Mouse (Mus musculus) MEL (cell line): ENCODE results near the gene Gm16181. TPM values are rescaled to one million over a fixed set of nuclear protein-coding genes. Genes with fewer than 3 reads are reported as not detected.

Experiments used
- DNase-seq: peaks from one replicate; pipeline ENCODE4 v3.0.0; 2011; ENCODE audit warnings: low read depth, low spot score
- H3K27ac ChIP-seq: 2 replicates; pipeline ENCODE4 v1.5.1; 2012; ENCODE audit warnings: low read depth, mild to moderate bottlenecking, control low read depth, low read length, moderate library complexity; ENCODE audit not compliant: control insufficient read depth
- H3K27me3 ChIP-seq, 2 experiments: fragments of 150-350 bp in 1 of 2; sonication (generic) in 1 of 2; 2 replicates each; pipeline ENCODE4 v1.6.1; 2012; ENCODE audit warnings: low read length in 2 of 2, mild to moderate bottlenecking in 2 of 2, improper control_type of control experiment in 1 of 2, moderate library complexity in 1 of 2; ENCODE audit not compliant: insufficient read depth in 2 of 2, control insufficient read depth in 1 of 2
- H3K36me3 ChIP-seq, 2 experiments: 2 replicates each; pipeline ENCODE4 v1.6.1; 2012 to 2014; ENCODE audit warnings: low read length in 2 of 2, improper control_type of control experiment in 1 of 2, inconsistent platforms in 1 of 2, mild to moderate bottlenecking in 1 of 2; ENCODE audit not compliant: insufficient read depth in 2 of 2, control insufficient read depth in 1 of 2
- H3K4me1 ChIP-seq, 2 experiments: fragments of 150-350 bp in 1 of 2; sonication (generic) in 1 of 2; 2 replicates each; pipeline ENCODE4 v1.6.1; 2012; ENCODE audit warnings: low read length in 2 of 2, improper control_type of control experiment in 1 of 2, mild to moderate bottlenecking in 1 of 2; ENCODE audit not compliant: insufficient read depth in 2 of 2, control insufficient read depth in 1 of 2
- H3K4me3 ChIP-seq, 2 experiments: fragments of 150-350 bp in 1 of 2; sonication (generic) in 1 of 2; 2 replicates each; pipeline ENCODE4 v1.5.1; 2012; ENCODE audit warnings: low read depth in 2 of 2, low read length in 2 of 2, mild to moderate bottlenecking in 2 of 2, moderate library complexity in 2 of 2, control low read depth in 1 of 2, improper control_type of control experiment in 1 of 2; ENCODE audit not compliant: control insufficient read depth in 1 of 2, insufficient read depth in 1 of 2
- H3K79me2 ChIP-seq: 2 replicates; pipeline ENCODE4 v1.6.1; 2012; ENCODE audit warnings: mild to moderate bottlenecking, low read length, moderate library complexity; ENCODE audit not compliant: control insufficient read depth, poor library complexity, insufficient read depth
- H3K9ac ChIP-seq: 2 replicates; pipeline ENCODE4 v1.6.1; 2012; ENCODE audit warnings: low read depth, mild to moderate bottlenecking, control low read depth, low read length, moderate library complexity; ENCODE audit not compliant: control insufficient read depth, poor library complexity, severe bottlenecking
- H3K9me3 ChIP-seq: fragments of 150-350 bp; sonication (generic); replicated peaks from 2 replicates; pipeline ENCODE4 v1.6.1; 2012; ENCODE audit warnings: mild to moderate bottlenecking, low read length, improper control_type of control experiment, moderate library complexity; ENCODE audit not compliant: insufficient read depth
- BHLHE40 ChIP-seq: IDR thresholded peaks from 2 replicates; pipeline ENCODE4 v1.6.1; 2012; ENCODE audit warnings: low read depth, mild to moderate bottlenecking, inconsistent platforms, low read length, improper control_type of control experiment, borderline replicate concordance
- CTCF ChIP-seq, 3 experiments: IDR thresholded peaks in 2 of 3; conservative IDR thresholded peaks in 1 of 3; 2 replicates each; pipeline ENCODE4 v1.5.1; 2011 to 2012; ENCODE audit warnings: low read length in 3 of 3, low read depth in 2 of 3, mild to moderate bottlenecking in 2 of 3, improper control_type of control experiment in 1 of 3, inconsistent platforms in 1 of 3, mixed read lengths in 1 of 3, moderate library complexity in 1 of 3; ENCODE audit not compliant: control insufficient read depth in 1 of 3, insufficient read depth in 1 of 3, poor library complexity in 1 of 3, severe bottlenecking in 1 of 3
- GATA1 ChIP-seq: IDR thresholded peaks from 2 replicates; pipeline ENCODE4 v1.6.1; 2011; ENCODE audit warnings: low read depth, low read length, improper control_type of control experiment
- NRF1 ChIP-seq: IDR thresholded peaks from 2 replicates; pipeline ENCODE4 v1.6.1; 2014; ENCODE audit warnings: low read depth, mild to moderate bottlenecking, inconsistent platforms, low read length, improper control_type of control experiment, moderate library complexity; ENCODE audit not compliant: poor library complexity, insufficient read depth, severe bottlenecking
- POLR2A ChIP-seq, 2 experiments: IDR thresholded peaks; 2 replicates each; pipeline ENCODE4 v1.6.1; 2011 to 2012; ENCODE audit warnings: low read length in 2 of 2, mild to moderate bottlenecking in 2 of 2, control low read depth in 1 of 2, improper control_type of control experiment in 1 of 2, low read depth in 1 of 2, moderate library complexity in 1 of 2; ENCODE audit not compliant: control insufficient read depth in 1 of 2, insufficient read depth in 1 of 2, poor library complexity in 1 of 2
- RAD21 ChIP-seq: IDR thresholded peaks from 2 replicates; pipeline ENCODE4 v1.6.1; 2011; ENCODE audit warnings: mild to moderate bottlenecking, low read depth, low read length, improper control_type of control experiment
- SMC3 ChIP-seq: IDR thresholded peaks from 2 replicates; pipeline ENCODE4 v1.6.1; 2011; ENCODE audit warnings: low read depth, low read length, improper control_type of control experiment
- ZC3H11A ChIP-seq: IDR thresholded peaks from 2 replicates; pipeline ENCODE4 v1.6.1; 2012; ENCODE audit warnings: low read depth, mild to moderate bottlenecking, inconsistent platforms, low read length, improper control_type of control experiment
- ZKSCAN1 ChIP-seq: IDR thresholded peaks from 2 replicates; pipeline ENCODE4 v1.6.1; 2012; ENCODE audit warnings: low read depth, mild to moderate bottlenecking, inconsistent platforms, low read length, improper control_type of control experiment, moderate library complexity
- polyA plus RNA-seq, 2 experiments: library from polyadenylated mRNA; stranded (reverse) in 1 of 2; unstranded in 1 of 2; fragments of >175 nt in 1 of 2; fragments of >200 nt in 1 of 2; gene quantifications; 2 replicates each; pipeline versions ENCODE4 v1.2.1 to v1.2.4; 2012; ENCODE audit warnings: low replicate concordance in 2 of 2, low read depth in 1 of 2; ENCODE audit not compliant: insufficient read length in 2 of 2, insufficient read depth in 1 of 2, missing spikeins in 1 of 2
- total RNA-seq: library from RNA; depleted of rRNA; stranded (reverse); fragments of 300-350 nt; gene quantifications from 2 replicates; pipeline ENCODE4 v1.2.3, GENCODE M21; 2012

Gm16181 gene
- total and polyA plus RNA-seq, 3 experiments = 0.58 TPM; not detected in 2

GRCm38 (mm10) chr17:35222299-35222698, 1.7 kb downstream of the Gm16181 start:
- TF ChIP-seq ZKSCAN1 (no peak), NRF1 (no peak), BHLHE40 (no peak), GATA1 (no peak)
- H3K27me3 ChIP-seq = no peaks in the 10 kb centered on the region
- DNase-seq = no peak
- H3K27ac ChIP-seq = no peak overlapping the region
- H3K79me2 ChIP-seq = no peaks in the 10 kb centered on the region; the same call in 1 of the 2 replicates
- H3K9ac ChIP-seq = no peak overlapping the region
- peaks cover 2 to 27% of the 10 kb centered on the region in 2 experiments for H3K36me3 ChIP-seq
- H3K4me3 ChIP-seq = no peak overlapping the region
- H3K9me3 ChIP-seq = no peaks in the 10 kb centered on the region
- H3K4me1 ChIP-seq = peaks cover 6 to 30% of the 10 kb centered on the region in 2 experiments

GRCm38 (mm10) chr17:35224641-35225040, 4.0 kb downstream of the Gm16181 start:
- no peaks in the 10 kb centered on the region for H3K9me3 ChIP-seq
- no peak overlapping the region for H3K4me3 ChIP-seq
- H3K36me3 ChIP-seq = peaks cover 7 to 9% of the 10 kb centered on the region in 2 experiments
- TF ChIP-seq ZC3H11A (peak; percentile 37), BHLHE40 (no peak), SMC3 (peak; percentile 62), RAD21 (peak; percentile 42), CTCF (IDR thresholded peaks at IDR 0.05 in 2 of 3, conservative IDR thresholded peaks at IDR 0.05 in 1 of 3; ENCODE audit: control insufficient read depth in 1 of 3, insufficient read depth in 1 of 3, low read depth in 2 of 3, low read length in 3 of 3, poor library complexity in 1 of 3, severe bottlenecking in 1 of 3) (peak in 1 of 3 experiments; percentile 46; a peak in 3 of 6 replicates)
- peaks cover 2 to 9% of the 10 kb centered on the region in 2 experiments for H3K4me1 ChIP-seq
- no peak overlapping the region for H3K9ac ChIP-seq
- no peak overlapping the region for H3K27ac ChIP-seq
- H3K27me3 ChIP-seq = no peaks in the 10 kb centered on the region
- DNase-seq = no peak
- H3K79me2 ChIP-seq = peaks cover 1% of the 10 kb centered on the region; the same call in 1 of the 2 replicates

- peaks cover 1% of the 10 kb centered on the region; the same call in 1 of the 2 replicates for H3K79me2 ChIP-seq
- no peak overlapping the region for H3K4me3 ChIP-seq
- no peak overlapping the region for H3K27ac ChIP-seq
- no peaks in the 10 kb centered on the region for H3K27me3 ChIP-seq
- H3K9me3 ChIP-seq = no peaks in the 10 kb centered on the region
- H3K36me3 ChIP-seq = peaks cover under 1 to 9% of the 10 kb centered on the region in 2 experiments; a peak in 3 of 4 replicates
- peaks cover 0 to 1% of the 10 kb centered on the region in 2 experiments; a peak in 2 of 4 replicates for H3K4me1 ChIP-seq
- DNase-seq = no peak
- no peak for TF ChIP-seq POLR2A (IDR thresholded peaks at IDR 0.05; ENCODE audit: control insufficient read depth in 1 of 2, insufficient read depth in 1 of 2, low read depth in 1 of 2, low read length in 2 of 2, poor library complexity in 1 of 2)
- H3K9ac ChIP-seq = no peak overlapping the region
These were observed 4.8 kb downstream of the Gm16181 start for GRCm38 (mm10) chr17:35225456-35225855.
